Mouse (Mus musculus): ENCODE results near the gene Idh3b. TPM values are rescaled to one million over a fixed set of nuclear protein-coding genes. Genes with fewer than 3 reads are reported as not detected.

Gene Idh3b
- polyA plus RNA-seq, 1 experiment from 2014 or later, result 184 TPM

GRCm38 (mm10) chr2:130294218-130294935 lies 10.0 kb upstream of the Idh3b start:
- WGBS, result 7% methylated on average over 20 of the region's 20 CpGs
- Histone ChIP-seq H3K27me3 (ENCODE audit: control insufficient read depth, insufficient read depth, low read length) (peaks cover 5% of the 10 kb centered on the region), H3K9ac (peak overlapping the region; percentile 86), H3K4me3 (replicated peaks; ENCODE audit: low read length) (peak overlapping the region; percentile 73), H3K4me1 (replicated peaks; ENCODE audit: control insufficient read depth, insufficient read depth, low read length) (peaks cover 19% of the 10 kb centered on the region), H3K27ac (peak overlapping the region; percentile 85), H3K4me2 (replicated peaks) (peak overlapping the region; percentile 79), H3K9me3 (ENCODE audit: control insufficient read depth, low read length) (no peaks in the 10 kb centered on the region), H3K36me3 (replicated peaks; ENCODE audit: control insufficient read depth, insufficient read depth) (no peaks in the 10 kb centered on the region)
- no peak for DNase-seq (ENCODE audit: low spot score)
- ATAC-seq (ENCODE audit: low FRiP score), result no peak

- Histone ChIP-seq H3K9me3 (ENCODE audit: control insufficient read depth, low read length) (no peaks in the 10 kb centered on the region), H3K9ac (no peak overlapping the region), H3K36me3 (replicated peaks; ENCODE audit: control insufficient read depth, insufficient read depth) (no peaks in the 10 kb centered on the region), H3K4me3 (replicated peaks; ENCODE audit: low read length) (no peak overlapping the region), H3K27ac (no peak overlapping the region), H3K27me3 (ENCODE audit: control insufficient read depth, insufficient read depth, low read length) (peaks cover 5% of the 10 kb centered on the region), H3K4me1 (replicated peaks; ENCODE audit: control insufficient read depth, insufficient read depth, low read length) (peaks cover 19% of the 10 kb centered on the region), H3K4me2 (replicated peaks) (no peak overlapping the region)
- 1% methylated on average over 4 of the region's 4 CpGs for WGBS
- ATAC-seq (ENCODE audit: low FRiP score), result no peak
- DNase-seq (ENCODE audit: low spot score), result no peak
Observed at GRCm38 (mm10) chr2:130293486-130293885, 9.1 kb upstream of the Idh3b start.

GRCm38 (mm10) chr2:130293009-130293408 lies 8.7 kb upstream of the Idh3b start:
- ATAC-seq (ENCODE audit: low FRiP score) (no peak), DNase-seq (ENCODE audit: low spot score) (no peak)
- peaks cover 19% of the 10 kb centered on the region for H3K4me1 ChIP-seq (replicated peaks; ENCODE audit: control insufficient read depth, insufficient read depth, low read length)
- no peak overlapping the region for H3K4me3 ChIP-seq (replicated peaks; ENCODE audit: low read length)
- no peak overlapping the region for H3K27ac ChIP-seq
- H3K36me3 ChIP-seq (replicated peaks; ENCODE audit: control insufficient read depth, insufficient read depth), result no peaks in the 10 kb centered on the region
- no peak overlapping the region for H3K4me2 ChIP-seq (replicated peaks)
- 59% methylated on average over 3 of the region's 3 CpGs for WGBS
- H3K9me3 ChIP-seq (ENCODE audit: control insufficient read depth, low read length), result no peaks in the 10 kb centered on the region
- no peak overlapping the region for H3K9ac ChIP-seq
- peaks cover 5% of the 10 kb centered on the region for H3K27me3 ChIP-seq (ENCODE audit: control insufficient read depth, insufficient read depth, low read length)

- DNase-seq (ENCODE audit: low spot score) (peak; percentile 81), ATAC-seq (ENCODE audit: low FRiP score) (peak; percentile 56)
- Histone ChIP-seq H3K9me3 (ENCODE audit: control insufficient read depth, low read length) (no peaks in the 10 kb centered on the region), H3K4me3 (replicated peaks; ENCODE audit: low read length) (no peak overlapping the region), H3K27ac (no peak overlapping the region), H3K9ac (0 out of 2 replicates have a peak overlapping the region, but pooled peaks have one; percentile 20), H3K36me3 (replicated peaks; ENCODE audit: control insufficient read depth, insufficient read depth) (no peaks in the 10 kb centered on the region), H3K4me1 (replicated peaks; ENCODE audit: control insufficient read depth, insufficient read depth, low read length) (peaks cover 14% of the 10 kb centered on the region), H3K4me2 (replicated peaks) (peak overlapping the region; percentile 19; the same call in 1 of the 2 replicates), H3K27me3 (ENCODE audit: control insufficient read depth, insufficient read depth, low read length) (no peaks in the 10 kb centered on the region; the same call in 1 of the 2 replicates)
- WGBS, result 18% methylated on average over 8 of the region's 8 CpGs
Observed at GRCm38 (mm10) chr2:130291434-130291833, 7.1 kb upstream of the Idh3b start.

DNA sequence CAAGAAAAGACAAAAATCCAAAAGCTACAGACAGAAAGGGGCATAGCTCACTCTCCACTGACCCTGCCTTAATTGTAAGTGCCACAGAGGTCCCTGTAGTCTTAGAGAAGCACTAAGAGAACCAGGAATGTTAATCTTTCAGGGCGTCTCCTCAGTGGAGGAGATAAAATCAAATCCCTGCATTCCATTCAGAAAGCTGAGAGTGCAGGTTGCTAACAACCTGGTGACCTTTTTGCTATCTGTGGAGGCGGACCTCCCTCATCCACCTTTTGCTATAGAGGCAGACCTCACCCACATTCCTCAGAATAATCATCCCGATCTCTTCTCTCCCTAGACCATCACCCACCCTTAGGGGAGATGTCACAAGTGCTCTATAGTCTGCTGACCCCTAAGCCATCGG lies 4.7 kb upstream of the Idh3b start:
- DNase-seq (ENCODE audit: low spot score), result no peak
- no peaks in the 10 kb centered on the region for H3K36me3 ChIP-seq (replicated peaks; ENCODE audit: control insufficient read depth, insufficient read depth)
- H3K4me3 ChIP-seq (replicated peaks; ENCODE audit: low read length), result no peak overlapping the region
- ATAC-seq (ENCODE audit: low FRiP score), result no peak
- H3K4me2 ChIP-seq (replicated peaks), result no peak overlapping the region
- H3K9ac ChIP-seq, result no peak overlapping the region
- peaks cover 6% of the 10 kb centered on the region for H3K4me1 ChIP-seq (replicated peaks; ENCODE audit: control insufficient read depth, insufficient read depth, low read length)
- H3K9me3 ChIP-seq (ENCODE audit: control insufficient read depth, low read length), result no peaks in the 10 kb centered on the region
- no peaks in the 10 kb centered on the region for H3K27me3 ChIP-seq (ENCODE audit: control insufficient read depth, insufficient read depth, low read length)
- H3K27ac ChIP-seq, result no peak overlapping the region
- WGBS, result 63% methylated on average over 4 of the region's 4 CpGs

DNA sequence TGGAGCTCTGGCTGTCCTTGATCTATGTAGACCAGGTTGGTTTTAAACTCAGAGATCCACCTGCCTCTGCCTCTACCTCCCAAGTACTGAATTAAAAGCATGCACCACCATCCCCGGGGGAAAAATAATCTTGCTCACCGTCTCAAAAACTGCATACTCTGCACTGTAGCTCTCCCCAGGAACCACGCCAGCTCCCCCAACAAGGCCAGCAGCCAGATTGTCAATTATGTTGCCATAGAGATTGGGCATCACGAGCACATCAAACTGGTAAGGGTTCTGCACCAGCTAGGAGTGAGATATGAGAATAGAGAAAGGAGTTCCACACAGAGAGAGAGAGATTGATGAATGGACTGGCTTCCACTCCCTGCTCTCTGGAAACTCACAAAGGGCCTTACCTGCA lies 3.5 kb downstream of the Idh3b start:
- Histone ChIP-seq H3K9ac (no peak overlapping the region), H3K27me3 (ENCODE audit: control insufficient read depth, insufficient read depth, low read length) (no peaks in the 10 kb centered on the region), H3K27ac (no peak overlapping the region), H3K4me2 (replicated peaks) (no peak overlapping the region), H3K9me3 (ENCODE audit: control insufficient read depth, low read length) (no peaks in the 10 kb centered on the region), H3K4me3 (replicated peaks; ENCODE audit: low read length) (no peak overlapping the region), H3K4me1 (replicated peaks; ENCODE audit: control insufficient read depth, insufficient read depth, low read length) (peaks cover 13% of the 10 kb centered on the region), H3K36me3 (replicated peaks; ENCODE audit: control insufficient read depth, insufficient read depth) (peaks cover 56% of the 10 kb centered on the region)
- ATAC-seq (ENCODE audit: low FRiP score) (no peak), DNase-seq (ENCODE audit: low spot score) (no peak)
- 70% methylated on average over 4 of the region's 4 CpGs for WGBS

DNA sequence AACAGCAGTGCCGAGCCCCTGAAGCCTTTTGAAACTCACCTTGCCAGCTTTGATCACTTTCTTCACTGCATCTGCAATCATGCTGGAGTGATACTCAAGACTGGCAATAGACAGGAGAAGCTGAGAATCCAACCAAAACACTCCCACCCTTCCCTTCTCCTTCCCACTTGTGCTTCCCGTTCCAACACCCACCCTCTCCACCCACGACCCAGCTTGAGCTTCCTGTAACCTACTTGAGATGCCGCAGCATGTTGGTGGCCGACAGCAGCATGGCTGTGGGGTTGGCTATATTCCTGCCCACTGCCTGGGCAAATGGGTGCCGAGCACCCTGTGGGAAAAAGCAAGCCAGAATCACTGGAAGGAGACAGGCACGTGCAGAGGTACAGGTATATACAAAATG lies 4.1 kb downstream of the Idh3b start:
- ATAC-seq (ENCODE audit: low FRiP score), result no peak
- Histone ChIP-seq H3K4me1 (replicated peaks; ENCODE audit: control insufficient read depth, insufficient read depth, low read length) (peaks cover 18% of the 10 kb centered on the region), H3K4me2 (replicated peaks) (no peak overlapping the region), H3K9me3 (ENCODE audit: control insufficient read depth, low read length) (no peaks in the 10 kb centered on the region), H3K27ac (no peak overlapping the region), H3K36me3 (replicated peaks; ENCODE audit: control insufficient read depth, insufficient read depth) (peaks cover 62% of the 10 kb centered on the region), H3K27me3 (ENCODE audit: control insufficient read depth, insufficient read depth, low read length) (no peaks in the 10 kb centered on the region), H3K9ac (no peak overlapping the region), H3K4me3 (replicated peaks; ENCODE audit: low read length) (no peak overlapping the region)
- 72% methylated on average over 7 of the region's 7 CpGs for WGBS
- DNase-seq (ENCODE audit: low spot score), result no peak

GRCm38 (mm10) chr2:130279600-130280091 lies 4.7 kb downstream of the Idh3b start:
- WGBS, result 46% methylated on average over 8 of the region's 8 CpGs
- no peak overlapping the region for H3K4me2 ChIP-seq (replicated peaks)
- H3K4me3 ChIP-seq (replicated peaks; ENCODE audit: low read length), result no peak overlapping the region
- H3K9ac ChIP-seq, result no peak overlapping the region
- no peak overlapping the region for H3K27ac ChIP-seq
- DNase-seq (ENCODE audit: low spot score), result no peak
- ATAC-seq (ENCODE audit: low FRiP score), result no peak
- peaks cover 62% of the 10 kb centered on the region for H3K36me3 ChIP-seq (replicated peaks; ENCODE audit: control insufficient read depth, insufficient read depth)
- H3K27me3 ChIP-seq (ENCODE audit: control insufficient read depth, insufficient read depth, low read length), result no peaks in the 10 kb centered on the region
- H3K4me1 ChIP-seq (replicated peaks; ENCODE audit: control insufficient read depth, insufficient read depth, low read length), result peaks cover 15% of the 10 kb centered on the region
- H3K9me3 ChIP-seq (ENCODE audit: control insufficient read depth, low read length), result no peaks in the 10 kb centered on the region

DNA sequence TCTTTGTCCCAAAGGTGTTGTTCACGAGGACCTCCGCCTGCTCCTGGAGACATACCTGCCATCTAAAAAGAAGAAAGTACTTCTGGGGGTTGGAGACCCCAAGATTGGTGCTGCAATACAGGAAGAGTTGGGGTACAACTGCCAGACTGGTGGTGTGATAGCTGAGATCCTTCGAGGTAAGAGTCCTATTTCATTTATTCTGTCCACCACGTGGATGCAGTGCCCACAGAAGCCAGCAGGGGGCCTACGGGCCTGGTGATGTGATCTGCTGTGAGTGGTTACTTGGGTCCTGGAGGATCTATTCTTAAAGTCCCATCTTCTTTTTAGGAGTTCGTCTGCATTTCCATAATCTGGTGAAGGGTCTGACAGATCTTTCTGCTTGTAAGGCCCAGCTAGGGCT lies 8.7 kb downstream of the Idh3b start:
- Histone ChIP-seq H3K9ac (peak overlapping the region; percentile 94; the same call in 1 of the 2 replicates), H3K4me3 (replicated peaks; ENCODE audit: low read length) (peak overlapping the region; percentile 89), H3K36me3 (replicated peaks; ENCODE audit: control insufficient read depth, insufficient read depth) (peaks cover 52% of the 10 kb centered on the region), H3K4me1 (replicated peaks; ENCODE audit: control insufficient read depth, insufficient read depth, low read length) (peaks cover 14% of the 10 kb centered on the region), H3K4me2 (replicated peaks) (peak overlapping the region; percentile 77), H3K27me3 (ENCODE audit: control insufficient read depth, insufficient read depth, low read length) (no peaks in the 10 kb centered on the region), H3K9me3 (ENCODE audit: control insufficient read depth, low read length) (no peaks in the 10 kb centered on the region), H3K27ac (no peak overlapping the region)
- ATAC-seq (ENCODE audit: low FRiP score), result no peak
- peak; percentile 66 for DNase-seq (ENCODE audit: low spot score)
- 46% methylated on average over 6 of the region's 6 CpGs for WGBS
